Mouse (Mus musculus): ENCODE measurements at regions not wholly inside any gene's neighbourhood (a gene's known extent, or its start where the extent isn't known, plus 50 kb on each side); places are given as distances from the start of the nearest gene placed in this dataset.

- no peak for DNase-seq (ENCODE audit: low read depth, low spot score)
These were observed 243.6 kb downstream of the Ndfip2 start for GRCm38 (mm10) chr14:105501792-105502632.

GRCm38 (mm10) chr14:105500966-105501741 lies 242.8 kb downstream of the Ndfip2 start:
- DNase-seq (ENCODE audit: low read depth, low spot score) = no peak

- no peak for DNase-seq (ENCODE audit: low read depth, low spot score)
These were observed 241.0 kb downstream of the Ndfip2 start for GRCm38 (mm10) chr14:105499319-105499895.

- DNase-seq (ENCODE audit: low read depth, low spot score) = no peak
These were observed 240.0 kb downstream of the Ndfip2 start for GRCm38 (mm10) chr14:105498155-105498906.

GRCm38 (mm10) chr14:105495161-105495560 lies 236.8 kb downstream of the Ndfip2 start:
- no peak for DNase-seq (ENCODE audit: low read depth, low spot score)

- no peak for DNase-seq (ENCODE audit: low read depth, low spot score)
These were observed 236.0 kb downstream of the Ndfip2 start for GRCm38 (mm10) chr14:105494415-105494814.

- no peak for DNase-seq (ENCODE audit: low read depth, low spot score)
These were observed 231.8 kb downstream of the Ndfip2 start for GRCm38 (mm10) chr14:105490158-105490557.

- DNase-seq (ENCODE audit: low read depth, low spot score) = no peak
These were observed 225.1 kb downstream of the Ndfip2 start for GRCm38 (mm10) chr14:105483352-105484083.

GRCm38 (mm10) chr14:105482644-105483351 lies 224.4 kb downstream of the Ndfip2 start:
- DNase-seq (ENCODE audit: low read depth, low spot score) = no peak

GRCm38 (mm10) chr14:105480048-105480447 lies 221.7 kb downstream of the Ndfip2 start:
- no peak for DNase-seq (ENCODE audit: low read depth, low spot score)

GRCm38 (mm10) chr14:105474991-105475553 lies 216.7 kb downstream of the Ndfip2 start:
- DNase-seq (ENCODE audit: low read depth, low spot score) = no peak

GRCm38 (mm10) chr14:105448919-105449458 lies 190.6 kb downstream of the Ndfip2 start:
- no peak for DNase-seq (ENCODE audit: low read depth, low spot score)

- DNase-seq (ENCODE audit: low read depth, low spot score) = no peak
These were observed 188.7 kb downstream of the Ndfip2 start for GRCm38 (mm10) chr14:105447088-105447487.

- DNase-seq (ENCODE audit: low read depth, low spot score) = no peak
These were observed 177.0 kb downstream of the Ndfip2 start for GRCm38 (mm10) chr14:105435343-105435742.

GRCm38 (mm10) chr14:105433456-105433855 lies 175.1 kb downstream of the Ndfip2 start:
- DNase-seq (ENCODE audit: low read depth, low spot score) = no peak

GRCm38 (mm10) chr14:105432670-105433069 lies 174.3 kb downstream of the Ndfip2 start:
- no peak for DNase-seq (ENCODE audit: low read depth, low spot score)

- DNase-seq (ENCODE audit: low read depth, low spot score) = no peak
These were observed 173.2 kb downstream of the Ndfip2 start for GRCm38 (mm10) chr14:105431584-105431983.

- DNase-seq (ENCODE audit: low read depth, low spot score) = no peak
These were observed 171.4 kb downstream of the Ndfip2 start for GRCm38 (mm10) chr14:105429664-105430257.

- DNase-seq (ENCODE audit: low read depth, low spot score) = no peak
These were observed 169.1 kb downstream of the Ndfip2 start for GRCm38 (mm10) chr14:105427474-105427901.
